Mouse (Mus musculus) MN1 (cell line): Measurements from ENCODE around the gene Scly.

ENCODE experiments used
- DNase-seq: peaks from one replicate; pipeline ENCODE4 v3.0.0-alpha.2; 2016; ENCODE audit warnings: low spot score

The Scly gene

DNA sequence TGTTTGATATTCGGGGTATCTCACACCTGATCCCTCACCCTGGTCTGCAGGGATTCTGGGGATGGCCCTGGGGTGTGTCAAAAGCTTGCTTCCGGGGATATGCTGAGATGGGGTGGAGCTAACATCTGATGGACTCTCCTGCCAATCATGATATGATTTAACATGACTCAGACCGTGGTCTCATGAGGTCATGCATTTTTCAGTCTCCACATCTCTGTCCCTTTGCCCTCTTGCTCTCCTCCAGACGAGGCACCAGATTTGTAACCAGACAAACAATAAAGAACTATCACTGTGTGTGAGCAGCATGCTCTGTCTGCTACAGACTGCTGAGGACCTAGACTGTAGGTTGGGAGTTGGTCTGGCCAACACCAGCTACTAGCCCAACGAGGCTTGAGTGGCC, 64.0 kb downstream of the Scly start:
- no peak for DNase-seq

DNA sequence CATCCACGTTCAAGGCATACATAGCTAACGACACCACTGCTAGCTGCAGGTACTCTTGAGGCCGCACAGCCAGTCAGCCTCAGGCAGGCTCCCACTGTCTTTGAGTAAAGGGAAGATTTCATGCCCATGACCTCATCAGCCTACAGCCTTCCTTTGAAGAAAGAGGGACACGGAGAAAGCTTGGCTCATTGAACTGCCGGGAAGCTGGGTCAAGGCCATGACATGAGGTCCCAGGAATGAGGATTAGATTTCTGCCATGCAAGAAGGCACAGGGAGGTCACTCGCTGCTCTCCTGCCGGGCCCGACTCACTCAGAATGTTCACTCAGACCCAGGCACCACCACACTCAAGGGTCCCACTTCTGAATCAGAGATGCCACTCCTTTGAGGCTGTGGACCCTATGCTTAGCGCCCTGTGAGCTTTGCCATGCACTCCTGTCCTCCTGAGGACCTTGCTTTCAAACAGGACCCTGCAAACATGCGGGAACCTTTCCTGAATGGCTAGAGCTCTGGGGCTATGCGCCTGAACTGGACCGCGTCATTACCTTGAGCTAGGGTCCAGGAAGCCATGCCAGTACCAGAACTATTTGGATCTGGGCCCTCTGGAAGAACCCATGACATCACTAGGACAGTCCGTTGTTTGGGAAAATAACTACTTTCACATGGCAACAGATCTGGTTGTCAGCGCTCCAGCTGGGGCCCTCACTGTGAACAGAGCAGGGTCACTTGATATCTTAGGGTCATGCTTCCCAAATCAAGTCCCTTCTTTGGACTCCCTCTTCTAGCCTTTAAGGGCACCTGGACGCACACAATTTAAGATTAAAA, 66.9 kb downstream of the Scly start:
- no peak for DNase-seq

DNA sequence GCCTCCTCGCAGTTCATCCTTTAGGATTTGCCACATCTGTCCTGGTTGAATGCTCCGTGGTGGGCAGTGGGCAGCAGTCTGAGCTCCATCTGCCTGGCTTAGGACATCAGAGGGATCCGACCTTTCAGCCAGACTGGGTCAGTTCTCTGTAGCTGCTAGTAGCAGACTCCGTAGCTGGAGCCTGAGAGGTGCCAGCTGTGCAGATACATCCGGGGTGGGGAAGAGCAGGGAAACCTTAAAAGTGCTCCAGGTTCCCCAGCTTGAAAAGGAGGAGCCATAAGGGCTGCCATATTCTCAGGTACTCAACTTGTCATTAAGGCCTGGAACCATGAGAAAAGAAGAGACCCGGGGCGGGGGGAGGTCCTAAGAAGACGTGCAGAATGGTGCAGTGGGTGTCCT, 67.7 kb downstream of the Scly start:
- DNase-seq, result no peak

DNA sequence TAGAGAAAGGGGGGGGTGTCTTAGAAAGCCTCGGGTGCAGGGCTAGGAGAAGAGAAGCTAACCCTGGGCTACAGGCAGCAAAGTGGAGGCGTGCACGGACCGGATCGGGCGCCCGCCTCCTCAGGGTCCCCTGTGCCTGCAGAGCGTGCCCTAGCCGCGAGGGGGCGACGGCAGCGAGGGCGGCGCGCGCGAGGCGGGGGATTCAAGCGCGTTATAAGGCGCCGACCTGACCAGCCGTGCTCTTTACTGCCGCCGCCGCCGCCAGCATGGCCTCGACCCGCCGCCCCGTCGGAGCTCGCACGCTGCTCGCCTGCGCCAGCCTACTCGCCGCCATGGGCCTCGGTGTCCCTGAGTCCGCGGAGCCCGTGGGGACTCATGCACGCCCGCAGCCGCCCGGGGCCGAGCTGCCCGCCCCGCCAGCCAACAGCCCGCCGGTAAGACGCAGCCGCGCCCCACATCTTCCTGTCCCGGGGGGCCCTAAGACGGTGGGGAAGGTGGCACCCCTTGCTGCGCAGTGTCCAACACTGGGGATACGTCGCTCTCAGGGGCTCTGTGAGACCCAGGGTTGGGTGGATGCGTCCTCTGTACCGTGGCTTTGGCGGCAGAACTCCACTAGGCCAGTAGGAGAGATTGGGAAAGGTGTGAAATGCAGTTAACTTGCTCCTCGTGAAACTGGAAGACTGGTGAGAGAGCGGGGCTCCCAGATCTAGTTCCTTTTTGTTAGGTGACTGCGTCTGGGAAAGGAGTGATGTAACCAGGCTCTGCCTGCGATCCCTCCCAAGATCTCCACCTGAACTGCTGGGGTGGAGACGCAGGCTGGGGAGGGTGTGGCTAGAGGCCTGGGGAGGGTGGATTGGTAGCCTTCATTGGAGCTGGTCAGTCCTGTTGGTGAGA, 68.3 kb downstream of the Scly start, which contains the start of gene Erfe:
Gene Erfe, plus strand, starts transcription at position 216 of the 894 bp plus-strand sequence.
- DNase-seq, result peak; percentile 68

DNA sequence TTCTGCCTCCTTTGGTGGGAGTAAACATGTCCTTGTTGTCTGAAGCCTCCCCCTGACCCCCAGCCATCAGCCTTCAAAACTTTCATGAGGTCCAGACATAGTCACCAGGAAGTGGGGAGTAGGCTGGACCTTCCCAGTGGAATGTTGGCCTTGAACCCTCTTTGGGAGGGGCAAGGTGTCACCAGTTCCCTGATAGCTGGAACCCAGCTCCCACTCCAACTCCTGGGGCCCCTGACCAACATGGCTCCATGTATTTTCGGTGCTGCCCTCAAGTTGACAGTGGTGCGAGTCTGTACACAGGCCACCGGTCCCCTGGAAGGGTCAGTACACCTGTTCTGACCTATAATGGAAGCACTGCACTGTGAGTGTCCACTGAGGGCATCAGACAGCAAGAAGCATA, 69.2 kb downstream of the Scly start:
- no peak for DNase-seq

DNA sequence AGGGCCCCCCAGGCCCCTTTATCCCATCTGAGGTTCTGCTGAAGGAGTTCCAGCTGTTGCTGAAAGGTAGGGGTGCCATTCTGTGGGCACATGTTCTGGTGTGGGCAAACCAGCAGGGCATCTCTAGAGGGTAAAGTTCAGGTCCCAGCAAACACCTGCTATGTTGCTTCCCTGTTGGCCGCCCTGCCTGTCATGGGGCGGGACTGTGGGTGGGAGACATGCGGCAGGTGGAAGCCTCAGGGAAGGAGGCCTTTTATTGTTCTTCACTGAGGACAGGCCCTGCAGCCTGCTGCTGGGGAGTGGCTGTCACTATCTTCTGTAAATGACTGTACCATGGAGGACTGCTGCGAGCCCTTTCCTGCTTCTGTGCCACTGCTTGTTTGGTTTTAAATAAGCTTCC, 71.3 kb downstream of the Scly start:
- DNase-seq, result no peak

DNA sequence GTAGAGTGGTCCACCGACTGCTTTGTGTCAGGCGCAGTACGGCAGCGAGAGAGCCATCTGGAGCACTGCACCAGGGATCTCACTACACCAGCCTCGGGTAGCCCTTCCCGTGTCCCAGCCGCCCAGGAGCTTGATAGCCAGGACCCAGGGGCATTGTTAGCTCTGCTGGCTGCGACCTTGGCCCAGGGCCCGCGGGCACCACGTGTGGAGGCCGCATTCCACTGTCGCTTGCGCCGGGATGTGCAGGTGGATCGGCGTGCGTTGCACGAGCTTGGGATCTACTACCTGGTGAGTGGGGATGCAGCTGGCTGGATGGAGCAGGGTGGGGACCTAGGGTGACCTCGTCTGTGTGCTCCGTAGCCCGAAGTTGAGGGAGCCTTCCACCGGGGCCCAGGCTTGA, 71.9 kb downstream of the Scly start:
- no peak for DNase-seq
